Mouse (Mus musculus) limb, embryonic 15.5 days (tissue): Measurements from ENCODE around the gene Opcml. TPM values are rescaled to one million over a fixed set of nuclear protein-coding genes. Genes with fewer than 3 reads are reported as not detected.

Experiments used
- ATAC-seq: fragments of 200-750 bp; cut with Nextera tagmentation; 2 replicates; pipeline ENCODE4 v1.8.0; 2017; ENCODE audit warnings: low read depth, moderate TSS enrichment; ENCODE audit not compliant: insufficient number of reproducible peaks, low FRiP score, low TSS enrichment
- H3K27ac ChIP-seq: fragments of 300-500 bp; sonication (generic); 2 replicates; pipeline ENCODE4 v1.5.1; 2015; ENCODE audit warnings: moderate library complexity, mild to moderate bottlenecking, inconsistent platforms
- H3K27me3 ChIP-seq: fragments of 300-500 bp; sonication (generic); 2 replicates; pipeline ENCODE4 v1.6.1; 2015; ENCODE audit warnings: inconsistent platforms
- H3K36me3 ChIP-seq: fragments of 300-500 bp; sonication (generic); 2 replicates; pipeline ENCODE4 v1.6.1; 2015; ENCODE audit warnings: inconsistent platforms
- H3K4me1 ChIP-seq: fragments of 300-500 bp; sonication (generic); 2 replicates; pipeline ENCODE4 v1.6.1; 2015; ENCODE audit warnings: inconsistent platforms
- H3K4me2 ChIP-seq: fragments of 300-500 bp; sonication (generic); 2 replicates; pipeline ENCODE4 v1.6.1; 2015; ENCODE audit warnings: mild to moderate bottlenecking, inconsistent platforms
- H3K4me3 ChIP-seq: fragments of 300-500 bp; sonication (generic); 2 replicates; pipeline ENCODE4 v1.5.1; 2015; ENCODE audit warnings: mild to moderate bottlenecking, inconsistent platforms
- H3K9ac ChIP-seq: fragments of 300-500 bp; sonication (generic); 2 replicates; pipeline ENCODE4 v1.6.1; 2015; ENCODE audit warnings: inconsistent platforms
- H3K9me3 ChIP-seq: fragments of 300-500 bp; sonication (generic); 2 replicates; pipeline ENCODE4 v1.6.1; 2016; ENCODE audit warnings: inconsistent platforms
- WGBS: fragments of 180-500 bp; shearing (Covaris S2); methylation state at CpG from one replicate; pipeline ENCODE4 v1.1.7; 2015; 5-methylcytosine and 5-hydroxymethylcytosine counted together
- polyA plus RNA-seq: library from polyadenylated mRNA; unstranded; fragments of >200 nt; fragmentation: Nextera tagmentation; extraction: Ambion mirVana; gene quantifications from 2 replicates; pipeline ENCODE4 v1.2.1, GENCODE M21; 2015

Gene Opcml
- polyA plus RNA-seq, 1 experiment from 2014 or later, result 4.9 TPM

DNA sequence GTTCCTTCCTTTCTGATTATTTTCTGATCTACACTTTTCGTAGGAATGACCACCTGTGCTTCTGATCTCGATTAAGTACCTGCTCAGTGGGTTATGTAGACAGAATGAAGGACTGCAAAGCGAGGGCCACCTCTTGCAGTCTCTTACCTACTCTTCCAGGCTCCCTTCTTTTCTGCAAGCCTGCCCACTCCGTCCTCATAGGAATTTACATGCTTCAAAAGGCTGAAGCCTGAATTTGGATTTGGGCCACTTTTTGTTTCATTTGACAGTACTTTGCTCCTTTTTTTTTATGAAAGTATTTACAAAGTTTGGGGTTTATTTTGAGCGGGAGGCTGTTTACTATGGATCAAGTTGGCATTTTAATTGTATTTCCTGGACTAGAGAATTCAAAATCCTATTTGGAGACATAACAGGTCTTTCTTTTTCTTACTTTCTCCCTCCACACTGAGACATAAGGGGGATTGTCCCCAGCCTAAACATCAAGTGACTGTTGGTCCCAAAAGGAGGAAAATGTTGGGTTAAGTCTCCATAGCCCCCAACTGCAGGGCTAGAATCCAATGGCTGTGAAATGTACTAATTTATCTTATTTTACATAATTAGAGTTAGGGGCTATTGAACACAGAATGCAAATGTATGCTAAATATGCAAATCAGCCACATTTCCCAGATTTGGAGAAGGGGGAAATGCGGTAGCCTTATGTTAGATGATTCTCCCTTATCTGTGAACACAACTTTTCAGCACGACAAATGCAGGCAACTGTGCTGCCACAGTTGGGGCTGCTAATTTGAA, 667.6 kb downstream of the Opcml start:
- Histone ChIP-seq H3K4me1 (no peaks in the 10 kb centered on the region), H3K4me3 (no peak overlapping the region), H3K4me2 (no peak overlapping the region), H3K27ac (no peak overlapping the region), H3K27me3 (no peaks in the 10 kb centered on the region), H3K9ac (no peak overlapping the region), H3K36me3 (no peaks in the 10 kb centered on the region), H3K9me3 (no peaks in the 10 kb centered on the region)
- ATAC-seq, result no peak
- 74% methylated on average over 7 of the region's 7 CpGs for WGBS

DNA sequence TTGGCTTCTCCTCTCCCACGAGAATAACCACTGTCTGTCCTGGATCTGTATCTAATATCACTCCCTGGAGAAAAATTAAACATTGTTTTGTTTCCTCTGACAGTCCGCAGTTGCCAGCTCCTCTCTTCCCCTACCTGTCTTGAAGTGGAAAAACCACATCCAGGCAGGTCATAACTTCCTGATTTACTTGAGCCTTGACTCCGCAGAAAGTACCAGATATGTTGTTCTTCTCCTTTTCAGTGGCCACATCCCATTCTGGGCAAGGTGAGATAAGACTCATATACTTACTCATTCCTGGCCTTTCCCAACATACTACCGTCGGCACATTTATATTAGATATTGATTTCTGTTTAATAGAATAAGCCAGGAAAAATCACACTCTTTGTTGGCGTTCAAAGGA, 673.0 kb downstream of the Opcml start:
- Histone ChIP-seq H3K27me3 (no peaks in the 10 kb centered on the region), H3K4me3 (no peak overlapping the region), H3K36me3 (no peaks in the 10 kb centered on the region), H3K9ac (no peak overlapping the region), H3K9me3 (no peaks in the 10 kb centered on the region), H3K4me1 (no peaks in the 10 kb centered on the region), H3K27ac (no peak overlapping the region), H3K4me2 (no peak overlapping the region)
- WGBS, result 73% methylated on average over 6 of the region's 6 CpGs
- no peak for ATAC-seq

DNA sequence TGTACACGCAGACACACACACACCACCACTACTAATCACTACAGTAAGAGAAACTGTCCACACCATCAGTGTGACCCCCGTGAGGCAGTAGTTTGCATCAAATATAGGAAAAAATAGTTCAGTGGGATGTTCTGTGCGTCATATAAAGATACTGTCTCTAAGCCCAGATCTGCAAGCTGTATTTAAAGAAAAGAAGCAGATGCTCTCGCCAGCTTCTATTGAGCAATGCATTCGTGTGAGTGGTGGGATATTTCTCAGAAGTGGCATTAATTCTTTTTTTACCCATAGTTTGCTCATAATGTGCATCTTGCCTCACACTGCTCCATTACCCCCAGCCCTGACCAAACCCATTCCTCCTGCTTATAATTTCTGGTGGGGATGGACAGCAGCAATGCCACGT, 678.8 kb downstream of the Opcml start:
- no peak overlapping the region for H3K4me3 ChIP-seq
- H3K27ac ChIP-seq, result no peak overlapping the region
- no peak overlapping the region for H3K4me2 ChIP-seq
- WGBS, result 84% methylated on average over 6 of the region's 6 CpGs
- no peak for ATAC-seq
- no peaks in the 10 kb centered on the region for H3K27me3 ChIP-seq
- no peaks in the 10 kb centered on the region for H3K36me3 ChIP-seq
- H3K4me1 ChIP-seq, result no peaks in the 10 kb centered on the region
- H3K9me3 ChIP-seq, result no peaks in the 10 kb centered on the region
- no peak overlapping the region for H3K9ac ChIP-seq

GRCm38 (mm10) chr9:28471501-28471900, 680.9 kb downstream of the Opcml start:
- H3K4me2 ChIP-seq, result no peak overlapping the region
- ATAC-seq, result no peak
- H3K9ac ChIP-seq, result no peak overlapping the region
- H3K4me1 ChIP-seq, result no peaks in the 10 kb centered on the region
- H3K9me3 ChIP-seq, result no peaks in the 10 kb centered on the region
- H3K4me3 ChIP-seq, result no peak overlapping the region
- no peaks in the 10 kb centered on the region for H3K27me3 ChIP-seq
- WGBS, result 43% methylated on average over 4 of the region's 4 CpGs
- no peak overlapping the region for H3K27ac ChIP-seq
- H3K36me3 ChIP-seq, result no peaks in the 10 kb centered on the region

GRCm38 (mm10) chr9:28474586-28474985, 684.0 kb downstream of the Opcml start:
- Histone ChIP-seq H3K4me1 (no peaks in the 10 kb centered on the region), H3K4me3 (no peak overlapping the region)
- WGBS, result 90% methylated on average over 6 of the region's 6 CpGs

GRCm38 (mm10) chr9:28481261-28481660, 690.7 kb downstream of the Opcml start:
- Histone ChIP-seq H3K4me3 (no peak overlapping the region), H3K4me2 (no peak overlapping the region), H3K27me3 (no peaks in the 10 kb centered on the region), H3K4me1 (no peaks in the 10 kb centered on the region), H3K9ac (no peak overlapping the region), H3K9me3 (no peaks in the 10 kb centered on the region), H3K27ac (no peak overlapping the region), H3K36me3 (no peaks in the 10 kb centered on the region)
- 25% methylated on average over 4 of the region's 4 CpGs for WGBS
- ATAC-seq, result no peak

More at GRCm38 (mm10) chr9:28474586-28474985, 684.0 kb downstream of the Opcml start:
- no peak for ATAC-seq
- H3K36me3 ChIP-seq, result no peaks in the 10 kb centered on the region
- no peak overlapping the region for H3K4me2 ChIP-seq
- H3K27me3 ChIP-seq, result no peaks in the 10 kb centered on the region
- no peak overlapping the region for H3K9ac ChIP-seq
- H3K9me3 ChIP-seq, result no peaks in the 10 kb centered on the region
- H3K27ac ChIP-seq, result no peak overlapping the region

GRCm38 (mm10) chr9:28488499-28488898, 697.9 kb downstream of the Opcml start:
- WGBS, result 62% methylated on average over 2 of the region's 2 CpGs
- no peak for ATAC-seq

DNA sequence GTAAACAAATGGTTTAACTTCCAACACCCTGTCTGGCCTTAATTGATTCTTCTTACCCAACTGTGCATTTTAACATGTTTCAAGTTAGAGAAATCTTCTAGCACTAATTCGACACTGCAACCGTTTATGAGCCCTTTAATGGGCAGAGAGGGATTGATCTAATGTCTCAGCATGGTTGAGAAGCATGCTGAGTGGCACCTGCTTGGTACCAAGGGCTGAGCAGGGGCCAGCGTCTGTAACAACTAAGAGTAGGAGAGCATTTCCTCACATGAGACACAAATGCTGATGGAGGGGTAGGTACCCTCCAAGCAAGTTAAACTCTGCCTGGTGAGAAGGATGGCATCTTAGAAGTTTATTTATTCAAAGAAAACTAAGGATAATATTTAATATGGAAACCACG, 699.3 kb downstream of the Opcml start:
- Histone ChIP-seq H3K27me3 (no peaks in the 10 kb centered on the region), H3K4me2 (no peak overlapping the region), H3K9me3 (no peaks in the 10 kb centered on the region), H3K9ac (no peak overlapping the region), H3K27ac (no peak overlapping the region), H3K36me3 (no peaks in the 10 kb centered on the region), H3K4me3 (no peak overlapping the region), H3K4me1 (no peaks in the 10 kb centered on the region)
- no peak for ATAC-seq
- 39% methylated on average over 4 of the region's 4 CpGs for WGBS

More at GRCm38 (mm10) chr9:28488499-28488898, 697.9 kb downstream of the Opcml start:
- Histone ChIP-seq H3K4me1 (no peaks in the 10 kb centered on the region), H3K4me2 (no peak overlapping the region), H3K27ac (no peak overlapping the region), H3K9me3 (no peaks in the 10 kb centered on the region), H3K27me3 (no peaks in the 10 kb centered on the region), H3K4me3 (no peak overlapping the region), H3K9ac (no peak overlapping the region), H3K36me3 (no peaks in the 10 kb centered on the region)

DNA sequence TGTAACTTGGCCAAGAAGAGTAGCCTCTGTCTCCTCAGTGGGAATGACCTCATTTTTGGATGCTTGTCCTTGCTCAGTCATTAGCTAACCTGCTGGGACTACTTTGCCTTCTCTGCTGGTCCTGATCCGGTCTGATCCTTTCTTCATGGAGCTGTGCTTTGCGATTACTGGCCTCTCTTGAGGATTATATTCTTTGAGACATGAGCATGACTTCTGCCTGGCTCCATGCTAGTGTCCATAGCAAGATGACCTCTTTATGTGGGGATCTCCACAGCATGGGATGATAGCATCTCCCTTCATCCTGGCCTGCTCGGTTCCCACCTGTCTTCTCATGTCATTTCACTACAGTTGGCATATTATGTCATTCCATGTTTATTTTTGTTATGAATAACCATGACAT, 699.8 kb downstream of the Opcml start:
- no peak for ATAC-seq

GRCm38 (mm10) chr9:28499841-28500794, 709.5 kb downstream of the Opcml start:
- Histone ChIP-seq H3K4me1 (no peaks in the 10 kb centered on the region), H3K4me3 (no peak overlapping the region), H3K27me3 (no peaks in the 10 kb centered on the region), H3K27ac (no peak overlapping the region), H3K9ac (no peak overlapping the region), H3K9me3 (no peaks in the 10 kb centered on the region), H3K4me2 (no peak overlapping the region), H3K36me3 (no peaks in the 10 kb centered on the region)
- WGBS, result 67% methylated on average over 12 of the region's 12 CpGs
- ATAC-seq, result no peak

More for the DNA sequence above, 699.8 kb downstream of the Opcml start:
- Histone ChIP-seq H3K9me3 (no peaks in the 10 kb centered on the region), H3K9ac (no peak overlapping the region), H3K4me2 (no peak overlapping the region), H3K27me3 (no peaks in the 10 kb centered on the region), H3K4me3 (no peak overlapping the region), H3K27ac (no peak overlapping the region), H3K4me1 (no peaks in the 10 kb centered on the region), H3K36me3 (no peaks in the 10 kb centered on the region)
- WGBS, result 83% methylated on average over 3 of the region's 3 CpGs

DNA sequence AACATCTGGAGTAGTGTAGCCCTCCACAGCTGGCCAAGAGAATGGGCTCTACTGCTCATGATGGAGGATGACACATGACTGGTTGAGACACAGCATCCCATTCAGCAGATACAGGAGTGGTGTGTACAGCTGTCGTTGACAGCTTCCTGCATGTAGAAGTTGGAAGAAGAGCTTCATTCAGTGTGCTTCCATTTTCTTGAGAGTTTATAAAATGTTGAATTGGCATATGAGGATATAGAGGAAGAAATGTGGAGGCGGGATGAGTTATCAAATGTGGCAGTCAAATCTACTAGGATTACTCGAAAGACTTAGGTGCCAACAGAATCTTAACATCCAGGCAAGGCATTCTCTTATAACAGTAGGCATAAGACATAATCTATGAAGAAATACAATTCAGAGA, 723.3 kb downstream of the Opcml start:
- no peaks in the 10 kb centered on the region for H3K4me1 ChIP-seq
- H3K4me2 ChIP-seq, result no peak overlapping the region
- no peaks in the 10 kb centered on the region for H3K9me3 ChIP-seq
- WGBS, result 96% methylated on average over 3 of the region's 3 CpGs
- no peaks in the 10 kb centered on the region for H3K36me3 ChIP-seq
- H3K4me3 ChIP-seq, result no peak overlapping the region
- H3K9ac ChIP-seq, result no peak overlapping the region
- H3K27ac ChIP-seq, result no peak overlapping the region
- H3K27me3 ChIP-seq, result no peaks in the 10 kb centered on the region
- no peak for ATAC-seq

- ATAC-seq, result no peak
- no peaks in the 10 kb centered on the region for H3K27me3 ChIP-seq
- H3K9ac ChIP-seq, result no peak overlapping the region
- H3K4me1 ChIP-seq, result no peaks in the 10 kb centered on the region
- no peaks in the 10 kb centered on the region for H3K9me3 ChIP-seq
- no peak overlapping the region for H3K27ac ChIP-seq
- WGBS, result 28% methylated on average over 1 of the region's 1 CpGs
- no peaks in the 10 kb centered on the region for H3K36me3 ChIP-seq
- no peak overlapping the region for H3K4me3 ChIP-seq
- no peak overlapping the region for H3K4me2 ChIP-seq
These were observed 742.6 kb downstream of the Opcml start for GRCm38 (mm10) chr9:28533191-28533590.
